Mouse (Mus musculus): ENCODE results near the gene Tmem59.

GRCm38 (mm10) chr4:107249471-107249870 is 71.3 kb downstream of the Tmem59 start:
- TF ChIP-seq CTCF (IDR thresholded peaks at IDR 0.05; ENCODE audit: borderline replicate concordance, insufficient read depth, low read length), result no peak
- no peak for TF ChIP-seq POLR2A (IDR thresholded peaks at IDR 0.05; ENCODE audit: low read depth, low read length)

Measured in embryonic fibroblast, embryonic 13.5 days (primary cell).